Mouse (Mus musculus) myocyte (in vitro differentiated cells): ENCODE data around the gene S100a4. TPM values are rescaled to one million over a fixed set of nuclear protein-coding genes. Genes with fewer than 3 reads are reported as not detected.

Experiments
- H3K27me3 ChIP-seq: one replicate; pipeline ENCODE4 v1.6.1; 2011; ENCODE audit not compliant: control insufficient read depth, insufficient read depth, insufficient read length
- H3K36me3 ChIP-seq: one replicate; pipeline ENCODE4 v1.6.1; 2011; ENCODE audit not compliant: control insufficient read depth, insufficient read depth
- H3K4me2 ChIP-seq: one replicate; pipeline ENCODE4 v1.6.1; 2011; ENCODE audit warnings: low read depth, control low read depth
- H3K4me3 ChIP-seq: one replicate; pipeline ENCODE4 v1.5.1; 2011; ENCODE audit warnings: mild to moderate bottlenecking, control low read depth, moderate library complexity
- H3K79me2 ChIP-seq: one replicate; pipeline ENCODE4 v1.6.1; 2011; ENCODE audit not compliant: control insufficient read depth, insufficient read depth
- H3ac ChIP-seq: one replicate; pipeline ENCODE4 v1.6.1; 2011; ENCODE audit not compliant: control insufficient read depth, insufficient read length
- CEBPB ChIP-seq: IDR thresholded peaks from 2 replicates; pipeline ENCODE4 v1.6.1; 2011; ENCODE audit warnings: mild to moderate bottlenecking, moderate library complexity; ENCODE audit not compliant: poor library complexity, insufficient read depth, severe bottlenecking
- E2F4 ChIP-seq: IDR thresholded peaks from one replicate; pipeline ENCODE4 v1.6.1; 2011; ENCODE audit warnings: mild to moderate bottlenecking, control low read depth, moderate library complexity; ENCODE audit not compliant: insufficient read depth
- MAX ChIP-seq: IDR thresholded peaks from one replicate; pipeline ENCODE4 v1.6.1; 2011; ENCODE audit warnings: low read depth, mild to moderate bottlenecking, control low read depth
- MYOD1 ChIP-seq, 3 experiments: IDR thresholded peaks; one replicate each; pipeline ENCODE4 v1.6.1; 2011; ENCODE audit warnings: control low read depth in 2 of 3, low read depth in 2 of 3, mild to moderate bottlenecking in 2 of 3, moderate library complexity in 1 of 3; ENCODE audit not compliant: insufficient read length in 2 of 3, control insufficient read depth in 1 of 3
- MYOG ChIP-seq, 3 experiments: IDR thresholded peaks; one replicate each; pipeline ENCODE4 v1.6.1; 2011; ENCODE audit warnings: control low read depth in 2 of 3, low read depth in 2 of 3, mild to moderate bottlenecking in 2 of 3; ENCODE audit not compliant: insufficient read length in 2 of 3, control insufficient read depth in 1 of 3, insufficient read depth in 1 of 3
- POLR2A ChIP-seq: IDR thresholded peaks from one replicate; pipeline ENCODE4 v1.6.1; 2011; ENCODE audit warnings: low read depth, mild to moderate bottlenecking, control low read depth, moderate library complexity; ENCODE audit not compliant: insufficient read length
- POLR2AphosphoS2 ChIP-seq: IDR thresholded peaks from one replicate; pipeline ENCODE4 v1.6.1; 2011; ENCODE audit warnings: low read depth, control low read depth; ENCODE audit not compliant: insufficient read length
- REST ChIP-seq: IDR thresholded peaks from one replicate; pipeline ENCODE4 v1.6.1; 2011; ENCODE audit warnings: mild to moderate bottlenecking, control low read depth, moderate library complexity; ENCODE audit not compliant: insufficient read depth, insufficient read length
- SRF ChIP-seq: IDR thresholded peaks from one replicate; pipeline ENCODE4 v1.6.1; 2011; ENCODE audit warnings: low read depth; ENCODE audit not compliant: control insufficient read depth, insufficient read length
- TCF12 ChIP-seq: IDR thresholded peaks from one replicate; pipeline ENCODE4 v1.6.1; 2011; ENCODE audit warnings: mild to moderate bottlenecking, control low read depth; ENCODE audit not compliant: poor library complexity, insufficient read depth, severe bottlenecking
- TCF3 ChIP-seq: IDR thresholded peaks from one replicate; pipeline ENCODE4 v1.6.1; 2011; ENCODE audit warnings: low read depth, control low read depth; ENCODE audit not compliant: insufficient read length
- USF1 ChIP-seq: IDR thresholded peaks from one replicate; pipeline ENCODE4 v1.6.1; 2011; ENCODE audit warnings: low read depth, mild to moderate bottlenecking, control low read depth, moderate library complexity
- polyA plus RNA-seq: library from polyadenylated mRNA; unstranded; fragments of >200 nt; fragmentation: generic; extraction: Trizol; gene quantifications from one replicate; pipeline ENCODE4 v1.2.1, GENCODE M21; 2012; ENCODE audit warnings: missing spikeins

The S100a4 gene
- polyA plus RNA-seq, 1 experiment, result 3,627 TPM

GRCm38 (mm10) chr3:90575320-90575719 is 28.3 kb upstream of the S100a4 start:
- H3K79me2 ChIP-seq, result no peaks in the 10 kb centered on the region
- no peaks in the 10 kb centered on the region for H3K36me3 ChIP-seq
- H3K4me2 ChIP-seq, result peak overlapping the region; percentile 63
- H3ac ChIP-seq, result no peak overlapping the region
- H3K4me3 ChIP-seq, result no peak overlapping the region
- peak; percentile 50; the same call in 1 of the 2 replicates for TF ChIP-seq CEBPB
- TF ChIP-seq TCF3, result no peak
- no peaks in the 10 kb centered on the region for H3K27me3 ChIP-seq

GRCm38 (mm10) chr3:90576351-90577001 is 27.1 kb upstream of the S100a4 start:
- no peaks in the 10 kb centered on the region for H3K36me3 ChIP-seq
- no peaks in the 10 kb centered on the region for H3K27me3 ChIP-seq
- H3K4me3 ChIP-seq, result no peak overlapping the region
- H3ac ChIP-seq, result no peak overlapping the region
- TF ChIP-seq E2F4 (no peak), POLR2A (no peak), MYOG (IDR thresholded peaks at IDR 0.05; ENCODE audit: control insufficient read depth in 1 of 3, insufficient read depth in 1 of 3, insufficient read length in 2 of 3, low read depth in 2 of 3) (no peak), MYOD1 (IDR thresholded peaks at IDR 0.05; ENCODE audit: control insufficient read depth in 1 of 3, insufficient read length in 2 of 3, low read depth in 2 of 3) (no peak), MAX (no peak), REST (no peak), TCF12 (no peak), SRF (no peak), USF1 (no peak), CEBPB (no peak), TCF3 (no peak)
- peak overlapping the region; percentile 3 for H3K4me2 ChIP-seq
- H3K79me2 ChIP-seq, result no peaks in the 10 kb centered on the region

GRCm38 (mm10) chr3:90579433-90579832 is 24.1 kb upstream of the S100a4 start:
- no peak overlapping the region for H3K4me2 ChIP-seq
- no peak overlapping the region for H3ac ChIP-seq
- H3K36me3 ChIP-seq, result no peaks in the 10 kb centered on the region
- H3K27me3 ChIP-seq, result no peaks in the 10 kb centered on the region
- H3K79me2 ChIP-seq, result no peaks in the 10 kb centered on the region
- H3K4me3 ChIP-seq, result no peak overlapping the region
- TF ChIP-seq SRF (no peak), MYOD1 (IDR thresholded peaks at IDR 0.05; ENCODE audit: control insufficient read depth in 1 of 3, insufficient read length in 2 of 3, low read depth in 2 of 3) (no peak), REST (no peak), MAX (no peak), POLR2A (no peak), CEBPB (no peak)

- Histone ChIP-seq H3K27me3 (no peaks in the 10 kb centered on the region), H3K79me2 (no peaks in the 10 kb centered on the region), H3K4me2 (no peak overlapping the region), H3K4me3 (no peak overlapping the region), H3ac (no peak overlapping the region), H3K36me3 (no peaks in the 10 kb centered on the region)
- TF ChIP-seq TCF3 (no peak), E2F4 (no peak), USF1 (no peak), MAX (no peak), TCF12 (no peak), CEBPB (no peak), POLR2AphosphoS2 (no peak), MYOG (IDR thresholded peaks at IDR 0.05; ENCODE audit: control insufficient read depth in 1 of 3, insufficient read depth in 1 of 3, insufficient read length in 2 of 3, low read depth in 2 of 3) (no peak), SRF (no peak), MYOD1 (IDR thresholded peaks at IDR 0.05; ENCODE audit: control insufficient read depth in 1 of 3, insufficient read length in 2 of 3, low read depth in 2 of 3) (no peak), REST (no peak), POLR2A (no peak)
Observed at GRCm38 (mm10) chr3:90581141-90581540, 22.4 kb upstream of the S100a4 start.

GRCm38 (mm10) chr3:90582156-90582555 is 21.4 kb upstream of the S100a4 start:
- no peak overlapping the region for H3K4me3 ChIP-seq
- no peaks in the 10 kb centered on the region for H3K36me3 ChIP-seq
- no peak overlapping the region for H3ac ChIP-seq
- no peak overlapping the region for H3K4me2 ChIP-seq
- no peaks in the 10 kb centered on the region for H3K79me2 ChIP-seq
- TF ChIP-seq SRF (no peak), TCF12 (no peak), REST (no peak), MYOG (IDR thresholded peaks at IDR 0.05; ENCODE audit: control insufficient read depth in 1 of 3, insufficient read depth in 1 of 3, insufficient read length in 2 of 3, low read depth in 2 of 3) (no peak), USF1 (no peak), CEBPB (no peak), MYOD1 (IDR thresholded peaks at IDR 0.05; ENCODE audit: control insufficient read depth in 1 of 3, insufficient read length in 2 of 3, low read depth in 2 of 3) (no peak), POLR2A (no peak), TCF3 (no peak), POLR2AphosphoS2 (no peak), MAX (no peak), E2F4 (no peak)
- no peaks in the 10 kb centered on the region for H3K27me3 ChIP-seq
